Mouse (Mus musculus) kidney, adult 9 months (tissue): ENCODE measurements around the gene Olfr963.
A peak's percentile ranks its signal among the peaks of the same experiment; 100 is the strongest.
"Not testable (repeated sequence)": the region's sequence is repeated elsewhere in the genome, so short reads cannot be mapped to it uniquely, and the experiment has no call there.

Experiments
- DNase-seq: peaks from one replicate; pipeline ENCODE4 v3.0.0; 2022

Olfr963 gene

DNA sequence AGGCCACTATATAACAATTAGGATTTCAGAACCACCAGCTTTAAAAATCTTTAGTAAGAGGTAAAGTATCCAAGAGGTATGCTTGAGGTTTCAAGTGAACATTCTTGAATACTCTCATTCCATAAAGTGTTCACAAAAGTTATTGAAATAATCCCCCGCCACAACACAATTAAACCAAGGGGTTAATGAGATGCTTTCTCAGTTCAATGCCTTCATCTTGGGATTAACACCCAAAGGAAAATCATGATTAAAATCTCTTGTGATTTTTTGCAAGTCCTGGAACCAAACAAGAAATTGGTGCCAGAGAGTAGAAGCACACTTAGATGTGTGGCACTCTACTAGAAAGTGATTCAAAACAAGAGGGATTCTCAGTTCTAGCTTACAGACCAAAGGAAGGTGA is at the start of gene Olfr963:
Olfr963 (plus strand) TSS at position 301 of the 400 bp plus-strand sequence.
- DNase-seq = no peak

DNA sequence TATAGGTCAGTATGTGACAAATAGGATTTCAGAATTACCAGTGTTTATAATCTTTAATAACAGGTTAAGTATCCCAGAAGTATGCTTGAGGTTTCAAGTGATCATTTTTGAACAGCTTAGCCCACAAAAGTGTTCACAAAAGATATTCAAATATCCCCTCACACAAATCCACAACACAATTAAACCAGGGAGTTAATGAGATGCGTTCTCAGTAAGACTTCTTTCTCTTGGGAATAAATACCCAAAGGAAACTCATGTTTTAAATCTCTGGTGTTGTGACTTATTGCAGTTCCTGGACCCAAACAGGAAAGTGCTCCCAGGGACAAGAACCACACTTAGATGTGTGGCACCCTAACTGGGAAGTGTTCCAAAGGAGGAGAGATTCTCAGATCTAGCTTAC is 45.9 kb upstream of the Olfr963 start, which contains the start of gene Olfr960:
Olfr960 (plus strand) TSS at position 301 of the 400 bp plus-strand sequence.
- no peak for DNase-seq

DNA sequence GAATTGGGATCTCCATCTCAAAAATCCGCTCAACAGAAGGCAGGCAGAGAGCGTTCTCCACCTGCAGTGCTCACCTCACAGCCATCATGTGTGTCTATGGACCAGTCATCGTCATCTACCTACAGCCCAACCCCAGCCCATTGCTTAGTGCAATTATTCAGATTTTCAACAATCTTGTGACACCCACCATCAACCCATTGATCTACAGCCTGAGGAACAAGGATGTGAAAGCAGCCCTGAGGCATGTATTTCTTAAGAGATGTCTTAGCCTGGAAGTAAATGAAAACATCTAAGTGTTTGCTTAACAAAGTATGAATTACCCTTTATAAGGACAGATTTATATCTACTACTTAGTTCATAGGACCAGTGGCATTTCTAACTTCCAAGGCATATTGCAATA is 43.2 kb upstream of the Olfr963 start:
- DNase-seq = no peak

DNA sequence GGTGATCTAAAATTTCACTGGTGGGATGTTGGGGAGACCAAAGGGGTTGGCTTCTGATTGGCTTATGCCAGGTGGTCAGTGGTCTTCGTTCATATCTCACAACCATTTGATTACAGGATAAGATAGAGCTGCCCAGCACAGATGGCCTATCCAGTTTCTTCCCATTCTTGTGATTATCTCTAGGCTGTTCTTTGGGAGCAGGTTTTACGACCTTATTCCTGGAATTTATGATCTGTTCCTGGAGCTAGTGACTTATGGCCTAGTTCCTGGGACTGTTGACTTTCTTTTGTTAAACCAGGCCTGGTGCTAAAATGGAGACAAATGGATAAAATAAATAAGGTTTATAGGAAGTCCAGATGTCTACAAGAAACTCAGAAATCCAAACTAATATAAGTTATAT is 42.3 kb upstream of the Olfr963 start:
- no peak for DNase-seq

DNA sequence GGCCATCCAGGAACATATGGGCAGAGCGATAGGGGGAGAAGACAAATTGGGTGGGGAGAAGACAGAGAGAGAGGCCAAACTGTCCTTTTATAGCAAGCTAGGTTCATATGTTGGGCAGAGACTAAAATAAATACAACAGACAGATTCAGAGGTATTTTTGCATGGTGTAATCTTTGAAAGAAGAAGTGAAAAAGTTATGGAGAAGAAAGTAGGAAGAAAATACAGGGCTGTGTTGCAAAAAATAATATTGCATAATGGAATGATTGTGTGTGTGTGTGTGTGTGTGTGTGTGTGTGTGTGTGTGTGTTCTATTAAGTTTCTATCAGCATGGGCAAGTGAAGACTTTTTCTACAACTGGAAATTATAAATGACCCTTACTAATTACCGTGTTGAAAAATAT is 37.9 kb upstream of the Olfr963 start:
- no peak for DNase-seq

DNA sequence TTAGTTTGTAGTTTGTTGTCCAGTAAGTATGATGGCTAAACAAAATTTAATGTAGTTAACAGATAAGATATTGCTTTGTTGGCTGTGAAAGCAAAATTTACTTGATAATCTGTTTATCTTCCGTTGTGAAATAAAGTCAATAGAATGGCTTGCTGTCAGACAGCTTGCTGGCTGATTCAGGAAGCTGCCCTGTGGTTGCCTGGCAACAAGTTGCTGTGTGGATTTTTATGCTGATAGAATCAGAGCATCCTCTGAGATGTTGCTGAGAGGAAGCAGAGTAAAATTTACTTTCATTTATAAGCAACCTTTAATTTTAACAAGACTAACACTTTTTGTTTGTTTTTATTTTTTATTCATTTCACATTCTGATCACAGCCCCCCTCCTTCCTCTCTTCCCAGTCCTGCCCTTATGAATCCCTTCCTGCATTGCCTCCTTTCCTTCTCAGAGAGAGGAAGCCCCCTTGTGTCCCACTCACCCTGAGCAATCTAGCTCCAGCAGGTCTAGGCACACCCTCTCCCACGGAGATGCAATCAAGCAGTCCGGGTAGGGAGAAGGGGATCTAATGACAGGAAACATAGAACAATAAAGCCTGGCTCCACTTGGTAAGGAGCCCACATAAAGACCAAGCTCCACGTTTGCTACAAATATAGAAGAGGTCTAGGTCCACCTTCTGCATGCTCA is 33.0 kb upstream of the Olfr963 start:
- no peak for DNase-seq

DNA sequence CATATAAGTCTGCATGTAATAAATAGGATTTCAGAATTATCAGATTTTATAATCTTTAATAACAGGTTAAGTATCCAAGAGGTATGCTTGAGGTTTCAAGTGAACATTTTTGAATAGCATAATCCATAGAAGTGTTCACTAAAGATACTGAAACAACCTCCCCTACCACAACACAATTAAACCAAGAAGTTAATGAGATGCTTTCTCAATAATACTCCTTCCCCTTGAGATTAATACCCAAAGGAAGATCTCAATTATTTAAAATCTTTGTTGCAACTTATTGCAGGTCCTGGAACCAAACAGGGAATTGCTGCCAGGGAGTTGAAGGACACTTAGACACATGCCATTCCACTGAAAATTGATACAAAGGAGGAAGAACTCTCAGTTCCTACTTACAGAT is 22.2 kb upstream of the Olfr963 start, which contains the start of gene Olfr961:
Olfr961 (plus strand) TSS at position 301 of the 400 bp plus-strand sequence.
- DNase-seq = no peak

DNA sequence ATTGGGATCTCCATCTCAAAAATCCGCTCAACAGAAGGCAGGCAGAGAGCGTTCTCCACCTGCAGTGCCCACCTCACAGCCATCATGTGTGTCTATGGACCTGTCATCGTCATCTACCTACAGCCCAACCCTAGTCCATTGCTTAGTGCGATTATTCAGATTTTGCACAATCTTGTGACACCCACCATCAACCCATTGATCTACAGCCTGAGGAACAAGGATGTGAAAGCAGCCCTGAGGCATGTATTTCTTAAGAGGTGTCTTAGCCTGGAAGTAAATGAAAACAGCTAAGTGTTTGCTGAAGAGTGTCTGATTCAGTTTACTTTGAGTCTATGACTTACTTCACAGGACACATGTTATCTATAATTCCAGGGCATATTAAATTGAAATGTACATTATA is 19.6 kb upstream of the Olfr963 start:
- no peak for DNase-seq

DNA sequence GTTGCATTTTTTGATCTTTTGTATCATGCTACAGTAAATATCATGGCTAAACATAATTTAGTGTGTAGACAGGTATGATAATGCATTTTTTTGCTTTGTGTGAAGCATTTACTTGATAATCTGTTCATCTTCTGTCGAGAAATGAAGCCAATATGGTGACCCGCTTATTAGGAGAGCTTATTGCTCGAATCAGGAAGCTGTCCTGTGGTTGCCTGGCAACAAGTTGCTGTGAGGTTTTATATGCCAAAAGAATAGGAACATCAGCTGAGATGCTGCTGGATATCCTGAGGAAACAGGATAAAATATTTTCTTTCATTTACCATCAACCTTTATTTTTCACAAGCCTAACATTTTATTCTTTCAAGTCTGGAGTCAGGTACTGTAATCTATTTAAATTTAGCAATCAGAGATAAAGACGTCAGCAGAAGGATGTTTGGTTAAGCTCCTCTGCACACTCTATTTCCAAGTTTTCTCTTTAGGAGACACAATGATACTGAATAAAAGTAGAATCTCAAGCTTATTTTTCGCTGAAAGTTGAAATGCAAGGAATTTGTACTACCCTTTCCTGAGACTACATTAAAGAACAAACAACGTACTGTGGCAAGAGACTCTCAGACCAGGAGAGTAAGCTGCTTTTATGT is 12.1 kb upstream of the Olfr963 start:
- DNase-seq = no peak

DNA sequence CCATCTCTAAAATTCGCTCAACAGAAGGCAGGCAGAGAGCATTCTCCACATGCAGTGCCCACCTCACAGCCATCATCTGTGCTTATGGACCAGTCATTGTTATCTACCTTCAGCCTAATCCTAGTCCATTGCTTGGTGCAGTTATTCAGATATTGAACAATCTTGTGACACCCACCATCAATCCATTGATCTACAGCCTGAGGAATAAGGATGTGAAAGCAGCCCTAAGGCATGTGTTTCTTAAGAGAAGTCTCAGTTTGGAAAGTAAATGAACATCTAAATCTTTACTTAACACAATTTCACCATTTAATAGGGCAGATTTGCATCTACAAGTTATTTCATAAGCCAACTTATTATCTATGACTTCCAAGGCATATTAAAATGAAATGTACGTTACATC is 2.7 kb downstream of the Olfr963 start:
- no peak for DNase-seq

DNA sequence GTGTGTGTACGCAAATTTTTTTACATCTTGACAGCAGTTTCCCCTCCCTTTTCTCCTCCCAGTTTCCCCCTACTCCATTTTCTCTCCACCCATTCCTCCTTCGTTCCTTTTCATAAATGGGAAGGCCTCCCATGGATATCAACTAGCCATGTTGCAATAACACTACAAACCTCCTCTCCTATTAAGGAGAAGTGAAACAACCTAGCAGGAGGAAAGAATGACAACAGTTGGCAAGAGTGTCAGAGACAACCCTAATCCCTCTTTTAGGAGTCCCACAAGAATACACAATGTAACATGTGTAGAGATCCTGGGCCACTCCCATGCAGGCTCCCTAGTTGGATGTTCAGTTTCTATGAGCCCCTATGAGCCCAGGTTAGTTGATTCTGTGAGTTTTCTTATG is 7.8 kb downstream of the Olfr963 start:
- DNase-seq = no peak

DNA sequence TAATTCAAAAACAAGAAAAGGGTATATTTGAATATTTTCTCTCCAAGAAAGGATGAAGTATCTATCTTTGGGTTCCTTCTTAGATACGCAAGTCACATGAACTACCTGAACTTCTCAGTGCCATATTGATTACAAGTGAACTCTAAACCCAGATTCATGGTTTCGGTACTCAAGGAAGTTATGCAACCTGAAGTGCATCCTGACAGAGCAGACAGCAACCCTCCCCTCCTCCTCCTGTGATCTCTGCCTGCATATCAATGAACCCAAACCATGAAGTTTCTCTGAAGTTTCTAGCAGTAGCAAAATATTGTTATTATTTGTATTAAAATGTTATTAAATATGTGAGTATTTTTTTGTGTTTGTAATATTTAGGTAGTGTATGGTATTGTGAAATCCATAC is 11.6 kb downstream of the Olfr963 start:
- no peak for DNase-seq

DNA sequence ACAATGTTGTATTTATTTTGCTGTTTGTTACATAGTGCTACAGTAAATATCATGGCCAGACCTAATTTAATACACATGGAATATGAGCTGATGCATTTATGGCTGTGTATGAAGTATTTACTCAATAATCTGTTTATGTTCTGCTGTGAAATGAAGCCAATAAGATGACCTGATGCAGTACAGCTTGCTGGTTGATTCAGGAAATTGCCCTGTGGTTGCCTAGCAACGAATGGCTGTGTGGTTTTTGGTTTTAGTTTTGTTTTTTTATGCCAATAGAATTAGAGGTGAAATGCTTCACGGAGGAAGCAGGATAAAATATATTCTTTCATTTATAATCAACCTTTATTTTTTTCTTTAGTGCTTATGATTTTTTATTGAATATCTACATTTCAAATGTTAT is 12.3 kb downstream of the Olfr963 start:
- DNase-seq = no peak

DNA sequence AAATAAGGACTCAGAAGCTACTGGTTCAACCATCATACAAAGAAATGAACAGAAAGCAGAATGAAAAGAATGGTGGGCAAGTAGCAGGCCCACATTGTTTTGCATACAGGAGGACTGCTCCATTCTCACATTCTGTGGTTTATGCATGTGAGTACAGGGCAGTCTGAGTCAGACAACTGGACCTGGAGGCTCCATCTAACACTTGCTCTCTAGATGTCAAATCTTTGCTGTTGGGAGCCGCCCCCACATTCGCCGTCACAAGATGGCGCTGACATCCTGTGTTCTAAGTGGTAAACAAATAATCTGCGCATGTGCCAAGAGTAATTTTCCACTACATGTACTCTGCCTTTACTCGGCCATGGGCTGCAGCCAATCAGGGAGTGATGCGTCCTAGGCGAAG is 34.1 kb downstream of the Olfr963 start:
- not testable (repeated sequence) for DNase-seq

DNA sequence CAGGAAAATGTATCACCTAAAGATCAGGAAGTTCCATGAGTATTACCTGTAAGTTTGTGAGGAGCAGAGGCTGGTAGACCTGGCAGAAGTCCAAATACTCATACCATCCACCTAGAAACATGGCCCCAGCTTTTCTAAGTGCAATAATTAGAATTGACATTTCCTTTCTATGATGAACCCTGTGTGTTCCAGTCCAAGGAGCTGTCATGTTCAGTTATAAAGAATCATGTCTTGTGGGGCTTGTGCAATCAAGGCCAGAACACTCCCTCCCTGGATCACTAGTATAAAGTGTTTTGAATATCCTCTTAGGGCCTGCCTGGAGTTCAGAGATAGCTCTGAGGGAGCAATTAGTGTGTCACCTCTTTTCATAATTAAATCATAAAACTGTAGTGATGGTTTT is 40.0 kb downstream of the Olfr963 start, which contains the start of gene Olfr149:
Olfr149 (minus strand) TSS at position 101 of the 400 bp plus-strand sequence.
- DNase-seq = no peak

DNA sequence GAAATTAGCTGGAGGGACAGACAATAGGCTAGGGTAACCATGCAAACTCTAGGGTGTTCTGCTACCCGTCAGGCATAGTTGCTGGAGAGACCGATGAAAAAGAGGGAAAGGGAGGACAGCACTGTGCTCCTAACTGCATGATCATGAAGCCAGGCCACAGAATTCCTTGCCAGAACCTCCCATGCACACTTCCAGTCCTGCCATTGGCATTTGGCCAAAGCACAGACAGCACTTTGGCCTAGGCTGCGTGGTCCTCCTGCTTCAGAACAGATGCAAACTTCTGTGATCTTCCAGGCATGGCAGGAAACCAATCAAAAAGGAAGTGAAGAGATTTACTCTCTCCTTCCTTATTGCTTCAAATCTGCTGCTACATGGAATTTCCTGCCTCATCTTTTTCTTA is 42.0 kb downstream of the Olfr963 start:
- DNase-seq = peak; percentile 1

DNA sequence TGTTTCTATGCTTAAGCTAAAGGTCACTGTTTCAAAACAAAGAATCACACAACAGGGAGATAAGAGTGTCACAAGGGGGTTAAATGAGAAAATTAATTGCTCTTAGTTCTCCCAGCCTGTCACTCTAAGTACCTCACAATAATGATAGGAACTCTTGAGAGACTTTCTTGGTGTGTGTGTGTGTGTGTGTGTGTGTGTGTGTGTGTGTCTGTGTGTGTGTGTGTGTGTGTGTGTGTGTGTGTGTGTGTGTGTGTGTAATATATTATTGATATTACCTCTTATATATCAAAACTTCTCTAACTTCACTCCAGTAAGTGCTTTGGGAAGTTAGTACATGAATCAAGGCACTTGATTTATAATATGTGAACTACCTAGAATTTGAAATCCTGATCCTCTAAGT is 44.0 kb downstream of the Olfr963 start, which contains the start of gene Olfr965:
Olfr965 (plus strand) TSS at position 301 of the 400 bp plus-strand sequence.
- no peak for DNase-seq
